Mouse (Mus musculus): ENCODE results near the gene Rarres2. TPM values are rescaled to one million over a fixed set of nuclear protein-coding genes. Genes with fewer than 3 reads are reported as not detected.

The Rarres2 gene
- polyA plus RNA-seq (2012; rRNA removed), result 10.5 and 11.0 TPM in 2 replicates

GRCm38 (mm10) chr6:48572572-48573061, at the start of gene Rarres2:
TSS of gene Rarres2 (minus strand) at chr6:48572789.
- peak within 1 kb of the TSS; percentile 70 for H3K27ac ChIP-seq (ENCODE audit: control insufficient read depth, insufficient read depth, low read depth, low read length)
- no peaks in the 10 kb centered on the region for H3K27me3 ChIP-seq (ENCODE audit: control insufficient read depth, insufficient read depth, low read length)
- no peak for TF ChIP-seq POLR2A (IDR thresholded peaks at IDR 0.05; ENCODE audit: control insufficient read depth, low read depth, low read length)
- no peak for TF ChIP-seq CTCF (IDR thresholded peaks at IDR 0.05; ENCODE audit: control insufficient read depth, insufficient read depth, insufficient replicate concordance, low read depth, low read length)
- H3K4me1 ChIP-seq (ENCODE audit: control insufficient read depth, insufficient read depth, low read length), result peaks cover 12% of the 10 kb centered on the region
- no peaks in the 10 kb centered on the region for H3K36me3 ChIP-seq (ENCODE audit: control insufficient read depth, insufficient read depth, low read length)
- peak within 1 kb of the TSS; percentile 48 for H3K4me3 ChIP-seq (ENCODE audit: control insufficient read depth, low read depth, low read length)

GRCm38 (mm10) chr6:48620031-48620430, 47.4 kb upstream of the Rarres2 start:
- peaks cover 15% of the 10 kb centered on the region for H3K4me1 ChIP-seq (ENCODE audit: control insufficient read depth, insufficient read depth, low read length)
- TF ChIP-seq POLR2A (IDR thresholded peaks at IDR 0.05; ENCODE audit: control insufficient read depth, low read depth, low read length) (0 out of 2 replicates have a peak, but pooled peaks have one; percentile 6), CTCF (IDR thresholded peaks at IDR 0.05; ENCODE audit: control insufficient read depth, insufficient read depth, insufficient replicate concordance, low read depth, low read length) (no peak)
- H3K4me3 ChIP-seq (ENCODE audit: control insufficient read depth, low read depth, low read length), result peak overlapping the region; percentile 8
- H3K27me3 ChIP-seq (ENCODE audit: control insufficient read depth, insufficient read depth, low read length), result no peaks in the 10 kb centered on the region
- no peak overlapping the region for H3K27ac ChIP-seq (ENCODE audit: control insufficient read depth, insufficient read depth, low read depth, low read length)
- H3K36me3 ChIP-seq (ENCODE audit: control insufficient read depth, insufficient read depth, low read length), result no peaks in the 10 kb centered on the region

GRCm38 (mm10) chr6:48614756-48615155, 42.2 kb upstream of the Rarres2 start:
- H3K4me3 ChIP-seq (ENCODE audit: control insufficient read depth, low read depth, low read length), result peak overlapping the region; percentile 2; the same call in 1 of the 2 replicates
- no peaks in the 10 kb centered on the region for H3K27me3 ChIP-seq (ENCODE audit: control insufficient read depth, insufficient read depth, low read length)
- TF ChIP-seq POLR2A (IDR thresholded peaks at IDR 0.05; ENCODE audit: control insufficient read depth, low read depth, low read length) (no peak), CTCF (IDR thresholded peaks at IDR 0.05; ENCODE audit: control insufficient read depth, insufficient read depth, insufficient replicate concordance, low read depth, low read length) (no peak)
- no peaks in the 10 kb centered on the region for H3K36me3 ChIP-seq (ENCODE audit: control insufficient read depth, insufficient read depth, low read length)
- H3K27ac ChIP-seq (ENCODE audit: control insufficient read depth, insufficient read depth, low read depth, low read length), result no peak overlapping the region
- peaks cover 6% of the 10 kb centered on the region; the same call in 1 of the 2 replicates for H3K4me1 ChIP-seq (ENCODE audit: control insufficient read depth, insufficient read depth, low read length)

- Histone ChIP-seq H3K4me3 (ENCODE audit: control insufficient read depth, low read depth, low read length) (peak overlapping the region; percentile 82), H3K27ac (ENCODE audit: control insufficient read depth, insufficient read depth, low read depth, low read length) (no peak overlapping the region), H3K36me3 (ENCODE audit: control insufficient read depth, insufficient read depth, low read length) (no peaks in the 10 kb centered on the region), H3K27me3 (ENCODE audit: control insufficient read depth, insufficient read depth, low read length) (no peaks in the 10 kb centered on the region), H3K4me1 (ENCODE audit: control insufficient read depth, insufficient read depth, low read length) (no peaks in the 10 kb centered on the region)
- TF ChIP-seq CTCF (IDR thresholded peaks at IDR 0.05; ENCODE audit: control insufficient read depth, insufficient read depth, insufficient replicate concordance, low read depth, low read length), result no peak
- TF ChIP-seq POLR2A (IDR thresholded peaks at IDR 0.05; ENCODE audit: control insufficient read depth, low read depth, low read length), result no peak
These were observed 40.9 kb upstream of the Rarres2 start for GRCm38 (mm10) chr6:48613464-48613863.

GRCm38 (mm10) chr6:48610657-48611056, 38.1 kb upstream of the Rarres2 start:
- Histone ChIP-seq H3K4me1 (ENCODE audit: control insufficient read depth, insufficient read depth, low read length) (no peaks in the 10 kb centered on the region), H3K27ac (ENCODE audit: control insufficient read depth, insufficient read depth, low read depth, low read length) (no peak overlapping the region), H3K27me3 (ENCODE audit: control insufficient read depth, insufficient read depth, low read length) (no peaks in the 10 kb centered on the region), H3K36me3 (ENCODE audit: control insufficient read depth, insufficient read depth, low read length) (no peaks in the 10 kb centered on the region), H3K4me3 (ENCODE audit: control insufficient read depth, low read depth, low read length) (no peak overlapping the region)
- TF ChIP-seq CTCF (IDR thresholded peaks at IDR 0.05; ENCODE audit: control insufficient read depth, insufficient read depth, insufficient replicate concordance, low read depth, low read length) (no peak), POLR2A (IDR thresholded peaks at IDR 0.05; ENCODE audit: control insufficient read depth, low read depth, low read length) (no peak)

- Histone ChIP-seq H3K27me3 (ENCODE audit: control insufficient read depth, insufficient read depth, low read length) (no peaks in the 10 kb centered on the region), H3K4me1 (ENCODE audit: control insufficient read depth, insufficient read depth, low read length) (no peaks in the 10 kb centered on the region), H3K27ac (ENCODE audit: control insufficient read depth, insufficient read depth, low read depth, low read length) (no peak overlapping the region), H3K36me3 (ENCODE audit: control insufficient read depth, insufficient read depth, low read length) (no peaks in the 10 kb centered on the region), H3K4me3 (ENCODE audit: control insufficient read depth, low read depth, low read length) (no peak overlapping the region)
- no peak for TF ChIP-seq CTCF (IDR thresholded peaks at IDR 0.05; ENCODE audit: control insufficient read depth, insufficient read depth, insufficient replicate concordance, low read depth, low read length)
- no peak for TF ChIP-seq POLR2A (IDR thresholded peaks at IDR 0.05; ENCODE audit: control insufficient read depth, low read depth, low read length)
These were observed 36.9 kb upstream of the Rarres2 start for GRCm38 (mm10) chr6:48609512-48609911.

- Histone ChIP-seq H3K4me1 (ENCODE audit: control insufficient read depth, insufficient read depth, low read length) (no peaks in the 10 kb centered on the region), H3K4me3 (ENCODE audit: control insufficient read depth, low read depth, low read length) (no peak overlapping the region), H3K27ac (ENCODE audit: control insufficient read depth, insufficient read depth, low read depth, low read length) (no peak overlapping the region), H3K36me3 (ENCODE audit: control insufficient read depth, insufficient read depth, low read length) (no peaks in the 10 kb centered on the region), H3K27me3 (ENCODE audit: control insufficient read depth, insufficient read depth, low read length) (no peaks in the 10 kb centered on the region)
- no peak for TF ChIP-seq CTCF (IDR thresholded peaks at IDR 0.05; ENCODE audit: control insufficient read depth, insufficient read depth, insufficient replicate concordance, low read depth, low read length)
- TF ChIP-seq POLR2A (IDR thresholded peaks at IDR 0.05; ENCODE audit: control insufficient read depth, low read depth, low read length), result no peak
These were observed 35.5 kb upstream of the Rarres2 start for GRCm38 (mm10) chr6:48608124-48608523.
